Mouse (Mus musculus) ovary, adult 18-20 months (tissue): ENCODE measurements around the gene Cdca3.

Experiments
- DNase-seq: peaks from one replicate; pipeline ENCODE4 v3.0.0; 2022; ENCODE audit warnings: low spot score, mixed read lengths

The Cdca3 gene

GRCm38 (mm10) chr6:124834512-124835081 lies 5.2 kb downstream of the Cdca3 start:
- DNase-seq = no peak

DNA sequence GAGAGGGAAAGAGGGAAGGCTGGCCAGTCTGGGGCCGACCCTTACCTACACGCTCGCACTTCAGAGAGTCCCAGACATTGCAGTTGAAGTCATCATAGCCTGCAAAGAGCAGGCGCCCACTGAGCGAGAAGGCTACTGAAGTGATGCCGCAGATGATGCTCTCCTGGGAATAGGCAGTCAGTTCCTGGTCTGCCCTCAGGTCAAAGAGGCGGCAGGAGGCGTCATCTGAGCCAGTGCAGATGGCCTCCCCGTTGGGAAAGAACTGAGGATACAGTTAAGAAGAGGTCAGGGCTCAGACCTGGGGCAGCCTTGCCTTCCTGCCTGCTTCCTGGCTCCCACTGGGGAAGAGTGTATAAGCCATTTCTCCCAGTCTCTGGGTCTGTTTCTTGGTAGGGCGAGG lies 6.2 kb downstream of the Cdca3 start:
- DNase-seq = no peak

DNA sequence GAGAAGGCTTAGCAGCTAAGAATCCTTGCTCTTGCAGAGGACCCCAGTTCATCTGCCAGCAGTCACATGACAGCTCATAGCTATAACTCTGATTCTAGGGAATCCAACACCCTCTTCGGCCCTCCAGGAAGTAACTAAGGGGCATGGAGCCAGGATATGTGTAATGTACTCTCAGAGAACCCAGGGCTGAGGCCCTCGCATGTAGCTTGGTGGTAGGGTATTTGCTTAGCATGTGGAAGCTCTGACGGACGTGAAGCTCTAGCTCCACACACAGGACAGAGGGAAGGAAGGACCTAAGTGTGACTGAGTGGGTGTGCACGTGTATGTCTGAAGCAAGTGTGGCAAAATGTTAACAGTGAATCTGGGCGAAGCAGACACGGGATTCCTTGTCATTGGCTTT lies 7.1 kb downstream of the Cdca3 start:
- no peak for DNase-seq

- DNase-seq = no peak
Measured at GRCm38 (mm10) chr6:124839805-124840204, 10.5 kb downstream of the Cdca3 start.

DNA sequence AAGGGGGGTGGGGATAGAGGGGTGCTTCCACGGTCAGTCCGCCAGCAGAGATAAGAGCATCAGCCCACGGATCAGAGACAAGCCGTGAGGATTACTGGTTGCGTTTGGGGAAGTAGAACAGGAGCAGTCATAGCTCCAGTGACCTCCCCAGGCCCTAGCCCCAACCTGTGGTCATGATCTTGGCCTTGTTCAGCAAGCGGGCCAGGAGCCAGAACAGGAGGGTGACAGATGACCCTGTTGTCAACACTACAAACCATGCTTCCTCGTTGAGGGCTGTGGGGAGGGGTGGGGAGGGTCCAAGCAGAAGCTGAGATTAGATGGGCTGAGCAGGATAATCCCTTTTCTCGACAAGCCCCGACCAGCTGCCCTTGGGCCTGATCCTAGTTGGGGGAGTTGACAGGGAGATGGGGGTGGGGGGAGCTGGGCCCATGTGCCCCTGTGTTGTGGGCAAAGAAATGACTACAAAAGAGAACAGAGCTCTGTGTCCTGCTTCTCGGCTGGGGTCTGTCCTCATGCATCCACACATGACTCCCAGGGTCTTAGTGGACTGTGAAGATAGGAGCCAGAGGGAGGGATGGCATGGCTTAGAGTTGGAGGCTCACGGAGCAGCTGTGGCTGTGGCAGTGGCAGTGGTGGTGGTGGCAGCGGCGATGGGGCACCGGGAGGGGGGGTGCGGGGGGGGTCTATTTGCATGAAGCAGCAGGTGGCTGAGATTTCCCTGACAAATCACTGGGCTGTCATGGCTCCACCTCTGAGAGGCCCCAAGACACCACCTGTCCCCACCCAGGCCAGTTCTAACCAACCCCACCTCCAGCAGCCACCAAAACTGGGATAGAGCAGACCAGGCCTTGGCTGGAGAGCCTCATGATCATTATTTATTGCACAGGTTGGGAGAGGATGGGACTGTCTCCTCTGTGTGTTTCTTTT lies 11.2 kb downstream of the Cdca3 start, which contains the start of gene Gnb3:
Gnb3 (minus strand) TSS at position 35 of the 927 bp plus-strand sequence.
- DNase-seq = no peak

- peak; percentile 76 for DNase-seq
Measured at GRCm38 (mm10) chr6:124847305-124847704, 18.0 kb downstream of the Cdca3 start.

DNA sequence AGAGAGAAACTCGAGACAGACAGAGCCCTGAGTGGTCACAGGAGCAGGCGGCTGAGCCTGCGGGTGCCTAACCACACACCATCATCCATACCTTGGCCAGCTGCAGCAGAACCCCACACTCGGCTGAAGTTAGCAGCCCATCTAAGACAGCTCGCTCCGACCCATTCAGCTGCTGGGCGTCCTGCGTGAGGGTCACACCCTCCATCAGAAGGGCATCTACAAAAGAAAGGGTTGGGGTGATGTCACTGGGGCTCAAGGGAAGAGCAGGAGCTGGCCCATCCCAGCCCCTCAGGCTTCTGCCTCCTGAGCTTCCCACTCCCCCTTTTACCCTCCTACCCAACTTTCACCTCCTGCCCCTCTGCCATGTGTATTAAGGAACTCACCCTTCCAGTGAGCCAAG lies 21.2 kb downstream of the Cdca3 start:
- DNase-seq = no peak

GRCm38 (mm10) chr6:124854647-124855046 lies 25.3 kb downstream of the Cdca3 start:
- no peak for DNase-seq

DNA sequence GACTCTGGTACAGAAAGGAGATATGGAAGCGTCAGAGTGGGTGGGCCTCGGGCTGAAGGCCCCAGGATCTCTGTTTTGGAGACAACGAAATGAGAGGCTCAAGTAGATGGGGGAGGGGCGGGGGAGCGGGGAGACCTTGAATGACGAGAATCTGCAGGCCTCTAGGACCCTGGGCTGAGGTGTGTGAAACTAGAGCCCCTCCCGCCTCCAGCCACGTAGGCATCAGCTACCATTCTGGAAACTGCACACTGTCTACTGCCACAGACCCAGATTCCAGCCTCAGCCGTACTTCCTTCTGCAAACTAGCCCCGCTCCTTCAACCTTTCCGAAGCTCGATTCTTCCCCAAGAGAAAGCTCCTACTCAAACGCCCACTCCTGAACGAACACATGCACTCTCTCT lies 27.0 kb downstream of the Cdca3 start:
- no peak for DNase-seq

DNA sequence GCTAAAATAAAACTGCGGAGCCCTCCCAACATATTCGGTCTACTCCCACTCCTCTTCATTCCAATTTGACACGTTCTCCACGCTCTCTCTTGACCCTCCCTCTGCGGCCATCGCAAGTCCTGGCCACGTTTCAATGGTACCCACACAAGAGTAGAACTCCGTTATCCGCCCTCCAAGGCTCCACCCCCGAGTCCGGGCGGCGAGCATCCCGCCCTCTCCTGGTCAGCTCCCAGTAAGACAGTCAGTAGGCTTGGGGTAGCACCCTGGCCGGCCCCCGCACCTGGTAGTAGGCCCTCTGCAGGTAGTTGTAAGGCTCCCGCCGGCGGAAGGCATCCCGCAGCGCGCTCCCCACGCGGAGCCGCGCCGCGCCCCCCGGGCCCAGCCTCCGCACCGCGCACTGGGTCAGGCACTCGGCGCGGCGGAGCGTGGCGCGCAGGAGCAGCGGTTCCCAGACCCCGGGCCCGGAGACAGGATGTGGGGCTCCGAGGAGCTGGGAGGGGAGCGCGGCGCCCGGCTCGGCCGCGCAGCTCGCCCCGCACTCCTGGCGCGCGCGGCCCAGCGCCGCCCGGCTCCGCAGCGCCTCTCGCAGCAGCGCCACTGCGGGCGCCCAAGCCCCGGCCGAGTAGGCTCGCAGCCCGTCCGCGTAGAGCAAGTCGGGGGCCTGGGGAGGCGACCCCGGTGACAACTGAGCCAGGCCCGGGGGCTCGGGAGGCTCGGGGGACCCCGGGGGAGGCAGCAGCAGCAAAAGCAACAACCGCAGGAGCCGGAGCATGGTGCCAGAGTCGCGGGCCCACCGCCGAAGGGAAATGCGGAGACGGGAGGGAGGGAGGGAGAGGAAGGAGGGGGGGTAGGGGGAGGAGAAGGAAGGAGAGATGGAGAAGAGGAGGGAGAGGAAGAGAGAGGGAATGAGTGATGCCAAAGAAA lies 27.8 kb downstream of the Cdca3 start, which contains the start of gene P3h3:
P3h3 (minus strand) TSS at position 837 of the 924 bp plus-strand sequence.
- peak; percentile 70 for DNase-seq

GRCm38 (mm10) chr6:124857840-124858530 lies 28.6 kb downstream of the Cdca3 start:
- DNase-seq = no peak

- DNase-seq = no peak
Measured at GRCm38 (mm10) chr6:124858561-124859318, 29.4 kb downstream of the Cdca3 start.

DNA sequence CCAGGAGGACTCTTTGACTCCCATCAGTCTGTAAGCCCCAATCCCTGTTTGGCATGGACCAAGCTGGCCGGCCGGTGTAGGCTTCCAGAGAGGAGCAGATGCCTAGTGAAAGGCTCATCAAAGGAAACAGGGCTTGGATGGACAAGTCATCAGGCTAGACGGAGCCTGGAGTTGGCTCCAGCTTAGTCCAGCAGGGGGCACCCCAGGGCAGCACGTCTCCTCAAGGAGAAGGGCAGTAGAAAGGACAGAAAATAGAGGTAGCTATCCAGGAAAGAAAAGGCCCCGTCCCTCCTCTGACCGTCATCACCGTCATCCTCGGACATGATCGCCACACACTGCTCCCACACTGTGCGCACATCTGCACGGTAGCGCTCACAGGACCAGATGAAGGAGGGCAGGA lies 30.4 kb downstream of the Cdca3 start:
- peak; percentile 61 for DNase-seq

- DNase-seq = no peak
Measured at GRCm38 (mm10) chr6:124860511-124860910, 31.2 kb downstream of the Cdca3 start.

DNA sequence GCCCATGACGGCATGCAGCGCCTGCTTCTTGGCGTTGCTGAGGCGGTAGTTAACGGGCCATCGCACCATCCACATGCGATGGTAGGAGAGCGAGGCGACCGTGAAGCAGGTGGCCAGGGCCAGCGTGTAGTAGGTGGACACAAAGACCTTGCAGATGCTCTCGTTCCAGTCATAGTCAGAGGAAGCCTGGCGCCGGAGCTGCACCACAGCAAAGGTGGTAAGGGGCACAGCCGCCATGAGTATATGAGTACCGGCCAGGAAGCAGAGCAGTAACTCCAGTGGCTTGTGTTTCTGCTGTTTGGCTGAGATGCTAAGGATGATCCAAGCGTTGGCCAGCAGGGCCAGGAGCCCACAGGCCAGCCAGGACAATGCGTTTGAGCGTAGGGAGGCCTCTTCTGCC lies 31.9 kb downstream of the Cdca3 start:
- DNase-seq = no peak

- no peak for DNase-seq
Measured at GRCm38 (mm10) chr6:124861802-124862201, 32.5 kb downstream of the Cdca3 start.

DNA sequence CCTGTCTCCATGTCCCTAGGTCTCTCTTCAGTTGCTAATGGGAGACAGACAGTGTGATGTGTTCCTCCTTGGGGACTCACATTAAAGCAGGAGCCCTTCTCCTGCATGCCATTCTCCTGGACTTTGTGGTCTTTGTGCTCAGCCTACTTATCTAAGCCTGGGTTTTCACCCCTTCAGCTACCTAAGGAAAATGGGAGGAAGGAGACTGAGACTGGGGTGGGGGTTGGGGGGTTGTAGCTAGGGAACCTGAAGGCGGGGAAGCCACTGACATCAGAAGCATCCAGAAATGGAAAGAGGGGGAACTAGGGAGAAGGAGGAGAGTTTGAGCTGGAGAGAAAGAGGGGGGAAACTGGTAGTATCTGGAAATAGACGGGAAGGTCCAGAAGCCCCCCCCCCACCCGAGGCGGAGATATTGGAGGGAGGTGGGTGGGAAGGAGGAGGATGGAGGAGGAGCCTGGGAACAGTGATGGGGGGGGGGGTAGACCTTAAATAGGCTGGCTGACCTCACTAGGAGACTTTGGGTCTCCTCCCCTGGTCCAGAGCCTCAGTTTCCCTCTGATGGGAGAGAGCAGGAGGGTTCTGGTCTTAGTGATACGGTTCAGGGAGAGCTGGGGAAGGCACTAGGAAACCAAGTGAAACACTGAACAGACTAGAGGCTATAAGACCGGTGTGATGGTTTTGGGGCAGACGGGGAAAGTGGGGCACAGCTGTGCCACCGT lies 33.2 kb downstream of the Cdca3 start:
- DNase-seq = no peak

GRCm38 (mm10) chr6:124863125-124863657 lies 33.8 kb downstream of the Cdca3 start:
- DNase-seq = no peak

- DNase-seq = peak; percentile 43
Measured at GRCm38 (mm10) chr6:124863658-124864298, 34.4 kb downstream of the Cdca3 start, which contains the start of gene Gpr162. TSS of gene Gpr162 (minus strand) at chr6:124863983.
